Comparison of ENCODE assay signal across 22 mouse cellular contexts in the genomic region with DNA sequence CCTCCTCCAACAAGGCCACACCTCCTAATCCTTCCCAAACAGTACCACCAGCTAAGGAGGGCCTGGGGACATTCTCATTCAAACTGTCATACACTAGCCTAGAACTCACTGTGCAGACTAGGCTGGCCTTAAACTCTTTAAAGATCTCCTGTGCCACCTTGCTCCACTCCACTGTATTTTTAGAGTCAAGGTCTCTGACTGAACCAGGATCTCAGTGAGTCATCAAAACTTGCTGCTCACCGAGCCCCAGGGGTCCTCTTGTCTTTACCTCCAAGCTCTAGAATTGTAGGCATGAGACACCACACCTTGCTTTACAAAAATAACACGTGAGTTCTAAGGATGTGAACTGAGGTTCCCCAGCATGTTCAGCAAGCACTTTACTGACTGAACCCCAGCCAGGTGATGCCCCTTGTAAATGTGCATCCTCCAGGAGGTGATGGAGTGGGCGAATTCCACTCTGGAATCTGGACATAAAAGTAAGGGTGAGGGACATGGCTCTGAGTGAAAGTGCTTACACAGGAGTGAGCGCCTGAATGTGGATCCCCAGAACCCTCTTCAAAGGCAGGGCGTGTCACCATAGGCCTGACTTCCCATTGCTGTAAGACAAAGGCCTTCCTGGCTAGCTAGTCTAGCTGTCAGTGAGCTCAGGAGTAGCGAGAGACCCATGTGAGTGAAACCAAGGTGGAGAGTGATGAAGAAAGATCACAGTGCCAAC.
"Had no signal": no experiment of that assay in that cellular context is flagged by ENCODE, and none has a peak within 500 bp of the region (broad histone marks: within the 10 kb centered on the region; RNA-seq: fewer than 3 reads in every experiment).

No protein-coding gene starts in this region.

- H3K27me3 ChIP-seq: limb, embryonic 13.5 days; liver, embryonic 12.5 days; liver, embryonic 15.5 days; lung, embryonic 15.5 days; neural tube, embryonic 12.5 days; neural tube, embryonic 15.5 days had no signal

- H3K9ac ChIP-seq: limb, embryonic 13.5 days; liver, embryonic 12.5 days; liver, embryonic 15.5 days; lung, embryonic 15.5 days; neural tube, embryonic 12.5 days; neural tube, embryonic 15.5 days had no signal

- H3K9me3 ChIP-seq: limb, embryonic 10.5 days; limb, embryonic 13.5 days; liver, embryonic 12.5 days; liver, embryonic 15.5 days; lung, embryonic 15.5 days; neural tube, embryonic 12.5 days; neural tube, embryonic 15.5 days had no signal

- H3K4me2 ChIP-seq: limb, embryonic 13.5 days; liver, embryonic 12.5 days; liver, embryonic 15.5 days; lung, embryonic 15.5 days; midbrain, embryonic 11.5 days; neural tube, embryonic 12.5 days; neural tube, embryonic 15.5 days had no signal

- H3K36me3 ChIP-seq: limb, embryonic 13.5 days; liver, embryonic 12.5 days; liver, embryonic 15.5 days; lung, embryonic 15.5 days; neural tube, embryonic 12.5 days; neural tube, embryonic 15.5 days had no signal

- H3K4me3 ChIP-seq: layer of hippocampus, adult 2 months; limb, embryonic 10.5 days; limb, embryonic 13.5 days; liver, embryonic 12.5 days; liver, embryonic 15.5 days; lung, embryonic 15.5 days; neural tube, embryonic 12.5 days; neural tube, embryonic 15.5 days had no signal

- DNase-seq: kidney, postnatal 14 days; layer of hippocampus, adult 9-11 months; liver; lung, adult 18-20 months; lung, postnatal 10 days; lung, postnatal 36 days; midbrain, embryonic 14.5 days; right cerebral cortex, adult 18-20 months; right cerebral cortex, postnatal 14 days; right cerebral cortex, postnatal 4 days; thymus, adult 2 months; thymus, postnatal 14 days had no signal

- ATAC-seq: liver, embryonic 12.5 days had no signal

- H3K27ac ChIP-seq: layer of hippocampus, adult 2 months; limb, embryonic 10.5 days; limb, embryonic 13.5 days; liver, embryonic 12.5 days; liver, embryonic 15.5 days; lung, embryonic 15.5 days; neural tube, embryonic 12.5 days; neural tube, embryonic 15.5 days; stomach, postnatal 0 days had no signal
